Mouse (Mus musculus) cerebellum, adult 2 months (tissue): Measurements from ENCODE around the gene Arpc4.

Source experiments
- CTCF ChIP-seq: fragments of 200-500 bp; IDR thresholded peaks from 2 replicates; pipeline ENCODE4 v1.5.1; 2011; ENCODE audit warnings: low read depth, mild to moderate bottlenecking, control low read depth, low read length, moderate library complexity, borderline replicate concordance; ENCODE audit not compliant: insufficient read depth
- POLR2A ChIP-seq: fragments of 200-500 bp; IDR thresholded peaks from 2 replicates; pipeline ENCODE4 v1.6.1; 2011; ENCODE audit warnings: low read length, control low read depth, borderline replicate concordance; ENCODE audit not compliant: insufficient read depth

- TF ChIP-seq CTCF = no peak
- TF ChIP-seq POLR2A = no peak
Measured at GRCm38 (mm10) chr6:113362241-113362640, 15.7 kb upstream of the Arpc4 start.
